Mouse (Mus musculus) MEL (cell line): Measurements from ENCODE around the gene Nfkbil1. TPM values are rescaled to one million over a fixed set of nuclear protein-coding genes. Genes with fewer than 3 reads are reported as not detected.
A peak's percentile ranks its signal among the peaks of the same experiment; 100 is the strongest.

Experiments used
- DNase-seq: peaks from one replicate; pipeline ENCODE4 v3.0.0; 2011; ENCODE audit warnings: low read depth, low spot score
- H3K27ac ChIP-seq: 2 replicates; pipeline ENCODE4 v1.5.1; 2012; ENCODE audit warnings: low read depth, mild to moderate bottlenecking, control low read depth, low read length, moderate library complexity; ENCODE audit not compliant: control insufficient read depth
- H3K27me3 ChIP-seq, 2 experiments: fragments of 150-350 bp in 1 of 2; sonication (generic) in 1 of 2; 2 replicates each; pipeline ENCODE4 v1.6.1; 2012; ENCODE audit warnings: low read length in 2 of 2, mild to moderate bottlenecking in 2 of 2, improper control_type of control experiment in 1 of 2, moderate library complexity in 1 of 2; ENCODE audit not compliant: insufficient read depth in 2 of 2, control insufficient read depth in 1 of 2
- H3K36me3 ChIP-seq, 2 experiments: 2 replicates each; pipeline ENCODE4 v1.6.1; 2012 to 2014; ENCODE audit warnings: low read length in 2 of 2, improper control_type of control experiment in 1 of 2, inconsistent platforms in 1 of 2, mild to moderate bottlenecking in 1 of 2; ENCODE audit not compliant: insufficient read depth in 2 of 2, control insufficient read depth in 1 of 2
- H3K4me1 ChIP-seq, 2 experiments: fragments of 150-350 bp in 1 of 2; sonication (generic) in 1 of 2; 2 replicates each; pipeline ENCODE4 v1.6.1; 2012; ENCODE audit warnings: low read length in 2 of 2, improper control_type of control experiment in 1 of 2, mild to moderate bottlenecking in 1 of 2; ENCODE audit not compliant: insufficient read depth in 2 of 2, control insufficient read depth in 1 of 2
- H3K4me3 ChIP-seq, 2 experiments: fragments of 150-350 bp in 1 of 2; sonication (generic) in 1 of 2; 2 replicates each; pipeline ENCODE4 v1.5.1; 2012; ENCODE audit warnings: low read depth in 2 of 2, low read length in 2 of 2, mild to moderate bottlenecking in 2 of 2, moderate library complexity in 2 of 2, control low read depth in 1 of 2, improper control_type of control experiment in 1 of 2; ENCODE audit not compliant: control insufficient read depth in 1 of 2, insufficient read depth in 1 of 2
- H3K79me2 ChIP-seq: 2 replicates; pipeline ENCODE4 v1.6.1; 2012; ENCODE audit warnings: mild to moderate bottlenecking, low read length, moderate library complexity; ENCODE audit not compliant: control insufficient read depth, poor library complexity, insufficient read depth
- H3K9ac ChIP-seq: 2 replicates; pipeline ENCODE4 v1.6.1; 2012; ENCODE audit warnings: low read depth, mild to moderate bottlenecking, control low read depth, low read length, moderate library complexity; ENCODE audit not compliant: control insufficient read depth, poor library complexity, severe bottlenecking
- H3K9me3 ChIP-seq: fragments of 150-350 bp; sonication (generic); replicated peaks from 2 replicates; pipeline ENCODE4 v1.6.1; 2012; ENCODE audit warnings: mild to moderate bottlenecking, low read length, improper control_type of control experiment, moderate library complexity; ENCODE audit not compliant: insufficient read depth
- BHLHE40 ChIP-seq: IDR thresholded peaks from 2 replicates; pipeline ENCODE4 v1.6.1; 2012; ENCODE audit warnings: low read depth, mild to moderate bottlenecking, inconsistent platforms, low read length, improper control_type of control experiment, borderline replicate concordance
- CHD1 ChIP-seq: IDR thresholded peaks from 2 replicates; pipeline ENCODE4 v1.6.1; 2012; ENCODE audit warnings: low read depth, mild to moderate bottlenecking, inconsistent platforms, low read length, improper control_type of control experiment
- CHD2 ChIP-seq: IDR thresholded peaks from 2 replicates; pipeline ENCODE4 v1.6.1; 2011; ENCODE audit warnings: low read length, improper control_type of control experiment
- CTCF ChIP-seq, 3 experiments: IDR thresholded peaks in 2 of 3; conservative IDR thresholded peaks in 1 of 3; 2 replicates each; pipeline ENCODE4 v1.5.1; 2011 to 2012; ENCODE audit warnings: low read length in 3 of 3, low read depth in 2 of 3, mild to moderate bottlenecking in 2 of 3, improper control_type of control experiment in 1 of 3, inconsistent platforms in 1 of 3, mixed read lengths in 1 of 3, moderate library complexity in 1 of 3; ENCODE audit not compliant: control insufficient read depth in 1 of 3, insufficient read depth in 1 of 3, poor library complexity in 1 of 3, severe bottlenecking in 1 of 3
- E2F4 ChIP-seq: IDR thresholded peaks from 2 replicates; pipeline ENCODE4 v1.6.1; 2011; ENCODE audit warnings: low read depth, low read length, improper control_type of control experiment, borderline replicate concordance
- ELF1 ChIP-seq: IDR thresholded peaks from 2 replicates; pipeline ENCODE4 v1.6.1; 2014; ENCODE audit warnings: low read depth, mild to moderate bottlenecking, inconsistent platforms, low read length, improper control_type of control experiment, moderate library complexity
- EP300 ChIP-seq, 2 experiments: IDR thresholded peaks; 2 replicates each; pipeline ENCODE4 v1.6.1; 2011; ENCODE audit warnings: improper control_type of control experiment in 2 of 2, low read length in 2 of 2, low read depth in 1 of 2, mild to moderate bottlenecking in 1 of 2
- ETS1 ChIP-seq: IDR thresholded peaks from 2 replicates; pipeline ENCODE4 v1.6.1; 2012; ENCODE audit warnings: low read depth, mild to moderate bottlenecking, inconsistent platforms, low read length, improper control_type of control experiment, moderate library complexity
- GABPA ChIP-seq: IDR thresholded peaks from 2 replicates; pipeline ENCODE4 v1.6.1; 2012; ENCODE audit warnings: low read depth, mild to moderate bottlenecking, inconsistent platforms, low read length, improper control_type of control experiment, moderate library complexity
- HCFC1 ChIP-seq: IDR thresholded peaks from 2 replicates; pipeline ENCODE4 v1.6.1; 2012; ENCODE audit warnings: low read depth, mild to moderate bottlenecking, inconsistent platforms, low read length, improper control_type of control experiment, moderate library complexity
- JUND ChIP-seq: IDR thresholded peaks from 2 replicates; pipeline ENCODE4 v1.6.1; 2011; ENCODE audit warnings: low read depth, mild to moderate bottlenecking, improper control_type of control experiment, low read length
- MAFK ChIP-seq: IDR thresholded peaks from 2 replicates; pipeline ENCODE4 v1.6.1; 2011; ENCODE audit warnings: low read depth, mild to moderate bottlenecking, low read length, improper control_type of control experiment, borderline replicate concordance
- MAX ChIP-seq: IDR thresholded peaks from 2 replicates; pipeline ENCODE4 v1.6.1; 2011; ENCODE audit warnings: low read length, improper control_type of control experiment
- MYB ChIP-seq: IDR thresholded peaks from 2 replicates; pipeline ENCODE4 v1.6.1; 2011; ENCODE audit warnings: mild to moderate bottlenecking, low read depth, low read length, improper control_type of control experiment
- MYC ChIP-seq: IDR thresholded peaks from 2 replicates; pipeline ENCODE4 v1.6.1; 2011; ENCODE audit warnings: low read depth, mild to moderate bottlenecking, low read length, improper control_type of control experiment, moderate library complexity
- NELFE ChIP-seq: IDR thresholded peaks from 2 replicates; pipeline ENCODE4 v1.6.1; 2011; ENCODE audit warnings: low read depth, low read length, improper control_type of control experiment
- NRF1 ChIP-seq: IDR thresholded peaks from 2 replicates; pipeline ENCODE4 v1.6.1; 2014; ENCODE audit warnings: low read depth, mild to moderate bottlenecking, inconsistent platforms, low read length, improper control_type of control experiment, moderate library complexity; ENCODE audit not compliant: poor library complexity, insufficient read depth, severe bottlenecking
- POLR2AphosphoS2 ChIP-seq: IDR thresholded peaks from 2 replicates; pipeline ENCODE4 v1.6.1; 2011; ENCODE audit warnings: low read length, improper control_type of control experiment
- POLR2AphosphoS5 ChIP-seq: IDR thresholded peaks from 2 replicates; pipeline ENCODE4 v1.6.1; 2012; ENCODE audit warnings: low read depth, borderline replicate concordance, mild to moderate bottlenecking, inconsistent platforms, low read length, moderate library complexity, mixed read lengths
- RAD21 ChIP-seq: IDR thresholded peaks from 2 replicates; pipeline ENCODE4 v1.6.1; 2011; ENCODE audit warnings: mild to moderate bottlenecking, low read depth, low read length, improper control_type of control experiment
- SIN3A ChIP-seq: IDR thresholded peaks from 2 replicates; pipeline ENCODE4 v1.6.1; 2012; ENCODE audit warnings: low read length, improper control_type of control experiment, inconsistent platforms
- SMC3 ChIP-seq: IDR thresholded peaks from 2 replicates; pipeline ENCODE4 v1.6.1; 2011; ENCODE audit warnings: low read depth, low read length, improper control_type of control experiment
- TAL1 ChIP-seq: IDR thresholded peaks from 2 replicates; pipeline ENCODE4 v1.6.1; 2012; ENCODE audit warnings: mild to moderate bottlenecking, inconsistent platforms, low read length, moderate library complexity, mixed read lengths
- TBP ChIP-seq: IDR thresholded peaks from 2 replicates; pipeline ENCODE4 v1.8.0; 2011; ENCODE audit warnings: low read depth, low read length, improper control_type of control experiment
- UBTF ChIP-seq: IDR thresholded peaks from 2 replicates; pipeline ENCODE4 v1.6.1; 2012; ENCODE audit warnings: low read depth, mild to moderate bottlenecking, inconsistent platforms, low read length, improper control_type of control experiment, moderate library complexity, borderline replicate concordance; ENCODE audit not compliant: insufficient read depth
- USF2 ChIP-seq, 2 experiments: IDR thresholded peaks; 2 replicates each; pipeline ENCODE4 v1.6.1; 2011 to 2012; ENCODE audit warnings: improper control_type of control experiment in 2 of 2, low read length in 2 of 2, borderline replicate concordance in 1 of 2, inconsistent platforms in 1 of 2, low read depth in 1 of 2, mild to moderate bottlenecking in 1 of 2; ENCODE audit not compliant: insufficient read depth in 1 of 2
- ZC3H11A ChIP-seq: IDR thresholded peaks from 2 replicates; pipeline ENCODE4 v1.6.1; 2012; ENCODE audit warnings: low read depth, mild to moderate bottlenecking, inconsistent platforms, low read length, improper control_type of control experiment
- ZKSCAN1 ChIP-seq: IDR thresholded peaks from 2 replicates; pipeline ENCODE4 v1.6.1; 2012; ENCODE audit warnings: low read depth, mild to moderate bottlenecking, inconsistent platforms, low read length, improper control_type of control experiment, moderate library complexity
- ZMIZ1 ChIP-seq: IDR thresholded peaks from 2 replicates; pipeline ENCODE4 v1.6.1; 2012; ENCODE audit warnings: low read depth, mild to moderate bottlenecking, inconsistent platforms, low read length, improper control_type of control experiment, moderate library complexity
- ZNF384 ChIP-seq: IDR thresholded peaks from 2 replicates; pipeline ENCODE4 v1.6.1; 2012; ENCODE audit warnings: low read depth, mild to moderate bottlenecking, inconsistent platforms, low read length, improper control_type of control experiment
- polyA plus RNA-seq, 2 experiments: library from polyadenylated mRNA; stranded (reverse) in 1 of 2; unstranded in 1 of 2; fragments of >175 nt in 1 of 2; fragments of >200 nt in 1 of 2; gene quantifications; 2 replicates each; pipeline versions ENCODE4 v1.2.1 to v1.2.4; 2012; ENCODE audit warnings: low replicate concordance in 2 of 2, low read depth in 1 of 2; ENCODE audit not compliant: insufficient read length in 2 of 2, insufficient read depth in 1 of 2, missing spikeins in 1 of 2
- total RNA-seq: library from RNA; depleted of rRNA; stranded (reverse); fragments of 300-350 nt; gene quantifications from 2 replicates; pipeline ENCODE4 v1.2.3, GENCODE M21; 2012

The Nfkbil1 gene
- total and polyA plus RNA-seq, 3 experiments: 10.3 to 26.0 TPM; not detected in 1

- no peak for DNase-seq
- Histone ChIP-seq H3K9ac (no peak overlapping the region), H3K4me1 (peaks cover 0 to 9% of the 10 kb centered on the region in 2 experiments; a peak in 2 of 4 replicates), H3K27me3 (no peaks in the 10 kb centered on the region), H3K36me3 (peaks cover 6 to 13% of the 10 kb centered on the region in 2 experiments), H3K79me2 (peaks cover 27% of the 10 kb centered on the region), H3K9me3 (no peaks in the 10 kb centered on the region), H3K27ac (no peak overlapping the region), H3K4me3 (no peak overlapping the region)
- TF ChIP-seq ZMIZ1 (no peak), CTCF (IDR thresholded peaks at IDR 0.05 in 2 of 3, conservative IDR thresholded peaks at IDR 0.05 in 1 of 3; ENCODE audit: control insufficient read depth in 1 of 3, insufficient read depth in 1 of 3, low read depth in 2 of 3, low read length in 3 of 3, poor library complexity in 1 of 3, severe bottlenecking in 1 of 3) (no peak), CHD1 (no peak), GABPA (no peak)
Observed at GRCm38 (mm10) chr17:35232659-35233058, 2.9 kb downstream of the Nfkbil1 start.

- Histone ChIP-seq H3K27me3 (no peaks in the 10 kb centered on the region), H3K4me3 (no peak overlapping the region), H3K9ac (no peak overlapping the region), H3K79me2 (peaks cover 27% of the 10 kb centered on the region), H3K36me3 (peaks cover 6 to 13% of the 10 kb centered on the region in 2 experiments), H3K9me3 (no peaks in the 10 kb centered on the region), H3K27ac (no peak overlapping the region), H3K4me1 (peaks cover 0 to 9% of the 10 kb centered on the region in 2 experiments; a peak in 2 of 4 replicates)
- peak; percentile 78 for DNase-seq
- 0 out of 2 replicates have a peak, but pooled peaks have one; percentile 21 for TF ChIP-seq HCFC1
- TF ChIP-seq POLR2AphosphoS5: no peak
- TF ChIP-seq TAL1: no peak
- no peak for TF ChIP-seq ETS1
- no peak for TF ChIP-seq GABPA
- TF ChIP-seq ZC3H11A: peak; percentile 86
- TF ChIP-seq CTCF (IDR thresholded peaks at IDR 0.05 in 2 of 3, conservative IDR thresholded peaks at IDR 0.05 in 1 of 3; ENCODE audit: control insufficient read depth in 1 of 3, insufficient read depth in 1 of 3, low read depth in 2 of 3, low read length in 3 of 3, poor library complexity in 1 of 3, severe bottlenecking in 1 of 3): peak; percentile 85 to 93 (median 89)
- peak; percentile 96 for TF ChIP-seq SMC3
- TF ChIP-seq EP300 (IDR thresholded peaks at IDR 0.05; ENCODE audit: low read depth in 1 of 2, low read length in 2 of 2): no peak
- no peak for TF ChIP-seq NELFE
- no peak for TF ChIP-seq NRF1
- TF ChIP-seq ZNF384: peak; percentile 24; the same call in 1 of the 2 replicates
- no peak for TF ChIP-seq POLR2AphosphoS2
- TF ChIP-seq ZKSCAN1: no peak
- TF ChIP-seq USF2 (IDR thresholded peaks at IDR 0.05; ENCODE audit: borderline replicate concordance in 1 of 2, insufficient read depth in 1 of 2, low read depth in 1 of 2, low read length in 2 of 2): no peak
- TF ChIP-seq E2F4: no peak
- 0 out of 2 replicates have a peak, but pooled peaks have one; percentile 37 for TF ChIP-seq MYC
- no peak for TF ChIP-seq JUND
- TF ChIP-seq MAFK: no peak
- no peak for TF ChIP-seq UBTF
- no peak for TF ChIP-seq BHLHE40
- TF ChIP-seq SIN3A: peak; percentile 65; the same call in 1 of the 2 replicates
- no peak for TF ChIP-seq ZMIZ1
- TF ChIP-seq CHD2: no peak
- no peak for TF ChIP-seq TBP
- no peak for TF ChIP-seq MYB
- TF ChIP-seq RAD21: peak; percentile 83
- peak; percentile 29; the same call in 1 of the 2 replicates for TF ChIP-seq MAX
- no peak for TF ChIP-seq CHD1
- 0 out of 2 replicates have a peak, but pooled peaks have one; percentile 13 for TF ChIP-seq ELF1
Observed at GRCm38 (mm10) chr17:35232043-35232442, 3.5 kb downstream of the Nfkbil1 start.
